Mouse (Mus musculus): ENCODE data around the gene Kcnj4. TPM values are rescaled to one million over a fixed set of nuclear protein-coding genes. Genes with fewer than 3 reads are reported as not detected.
A peak's percentile ranks its signal among the peaks of the same experiment; 100 is the strongest.

Kcnj4 gene
- polyA plus RNA-seq, 1 experiment = 115 TPM

GRCm38 (mm10) chr15:79443856-79444410 lies 61.1 kb downstream of the Kcnj4 start:
- Histone ChIP-seq H3K4me1 (ENCODE audit: control insufficient read depth, insufficient read depth, low read length) (peaks cover 14% of the 10 kb centered on the region), H3K27ac (ENCODE audit: insufficient read depth, low read length) (peak overlapping the region; percentile 8), H3K4me3 (ENCODE audit: insufficient read depth, low read length) (no peak overlapping the region)
- TF ChIP-seq POLR2A (IDR thresholded peaks at IDR 0.05; ENCODE audit: extremely low read depth, insufficient read depth, low read length) = peak; percentile 67; the same call in 1 of the 2 replicates
- TF ChIP-seq CTCF (IDR thresholded peaks at IDR 0.05; ENCODE audit: extremely low read depth, insufficient read depth, low read length) = no peak

DNA sequence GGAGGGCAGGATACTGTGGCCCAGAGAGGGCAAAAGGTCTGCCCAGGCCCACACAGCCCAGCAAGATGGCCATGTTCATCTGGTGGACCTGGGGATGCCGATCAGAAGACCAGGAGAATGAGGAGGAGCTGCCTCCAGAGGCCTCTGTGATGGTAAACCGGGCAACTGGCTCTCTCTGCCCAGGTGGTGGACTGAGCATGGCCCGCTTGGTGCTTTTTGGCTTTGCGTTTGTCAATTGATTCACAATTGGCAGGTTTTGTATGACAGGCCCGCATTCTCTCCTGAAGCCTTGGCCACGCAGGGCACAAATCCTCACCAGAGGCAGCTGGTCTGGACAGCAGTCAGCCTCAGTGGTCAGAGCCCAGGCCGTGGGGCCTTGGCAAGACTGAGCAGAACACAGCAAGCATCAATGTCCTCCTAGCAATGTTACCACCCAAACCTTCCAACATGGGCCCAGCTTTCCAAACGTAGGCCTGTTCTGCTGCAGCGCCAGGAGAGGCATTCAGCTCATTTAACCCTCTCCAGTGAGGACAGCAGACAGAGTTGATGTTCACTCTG lies 62.0 kb downstream of the Kcnj4 start:
- no peak overlapping the region for H3K4me3 ChIP-seq (ENCODE audit: insufficient read depth, low read length)
- no peak for TF ChIP-seq CTCF (IDR thresholded peaks at IDR 0.05; ENCODE audit: extremely low read depth, insufficient read depth, low read length)
- no peak for TF ChIP-seq POLR2A (IDR thresholded peaks at IDR 0.05; ENCODE audit: extremely low read depth, insufficient read depth, low read length)
- peak overlapping the region; percentile 8 for H3K27ac ChIP-seq (ENCODE audit: insufficient read depth, low read length)
- H3K4me1 ChIP-seq (ENCODE audit: control insufficient read depth, insufficient read depth, low read length) = peaks cover 16% of the 10 kb centered on the region

- TF ChIP-seq CTCF (IDR thresholded peaks at IDR 0.05; ENCODE audit: extremely low read depth, insufficient read depth, low read length) = no peak
- no peak for TF ChIP-seq POLR2A (IDR thresholded peaks at IDR 0.05; ENCODE audit: extremely low read depth, insufficient read depth, low read length)
- Histone ChIP-seq H3K4me1 (ENCODE audit: control insufficient read depth, insufficient read depth, low read length) (peaks cover 16% of the 10 kb centered on the region), H3K27ac (ENCODE audit: insufficient read depth, low read length) (peak overlapping the region; percentile 94), H3K4me3 (ENCODE audit: insufficient read depth, low read length) (peak overlapping the region; percentile 84)
These were observed 62.8 kb downstream of the Kcnj4 start for GRCm38 (mm10) chr15:79442257-79442611.

GRCm38 (mm10) chr15:79441331-79442256 lies 63.4 kb downstream of the Kcnj4 start:
- H3K4me1 ChIP-seq (ENCODE audit: control insufficient read depth, insufficient read depth, low read length) = peaks cover 18% of the 10 kb centered on the region
- H3K27ac ChIP-seq (ENCODE audit: insufficient read depth, low read length) = peak overlapping the region; percentile 94
- TF ChIP-seq CTCF (IDR thresholded peaks at IDR 0.05; ENCODE audit: extremely low read depth, insufficient read depth, low read length) (no peak), POLR2A (IDR thresholded peaks at IDR 0.05; ENCODE audit: extremely low read depth, insufficient read depth, low read length) (no peak)
- peak overlapping the region; percentile 84 for H3K4me3 ChIP-seq (ENCODE audit: insufficient read depth, low read length)

- TF ChIP-seq POLR2A (IDR thresholded peaks at IDR 0.05; ENCODE audit: extremely low read depth, insufficient read depth, low read length) (no peak), CTCF (IDR thresholded peaks at IDR 0.05; ENCODE audit: extremely low read depth, insufficient read depth, low read length) (no peak)
- H3K27ac ChIP-seq (ENCODE audit: insufficient read depth, low read length) = peak overlapping the region; percentile 92
- peaks cover 18% of the 10 kb centered on the region for H3K4me1 ChIP-seq (ENCODE audit: control insufficient read depth, insufficient read depth, low read length)
- peak overlapping the region; percentile 84 for H3K4me3 ChIP-seq (ENCODE audit: insufficient read depth, low read length)
These were observed 64.2 kb downstream of the Kcnj4 start for GRCm38 (mm10) chr15:79440651-79441330.

- TF ChIP-seq CTCF (IDR thresholded peaks at IDR 0.05; ENCODE audit: extremely low read depth, insufficient read depth, low read length) (no peak), POLR2A (IDR thresholded peaks at IDR 0.05; ENCODE audit: extremely low read depth, insufficient read depth, low read length) (no peak)
- Histone ChIP-seq H3K4me1 (ENCODE audit: control insufficient read depth, insufficient read depth, low read length) (peaks cover 18% of the 10 kb centered on the region), H3K4me3 (ENCODE audit: insufficient read depth, low read length) (peak overlapping the region; percentile 84), H3K27ac (ENCODE audit: insufficient read depth, low read length) (peak overlapping the region; percentile 5; the same call in 1 of the 2 replicates)
These were observed 64.8 kb downstream of the Kcnj4 start for GRCm38 (mm10) chr15:79440223-79440622.

GRCm38 (mm10) chr15:79439386-79439785 lies 65.7 kb downstream of the Kcnj4 start:
- Histone ChIP-seq H3K4me3 (ENCODE audit: insufficient read depth, low read length) (peak overlapping the region; percentile 84; the same call in 1 of the 2 replicates), H3K27ac (ENCODE audit: insufficient read depth, low read length) (no peak overlapping the region), H3K4me1 (ENCODE audit: control insufficient read depth, insufficient read depth, low read length) (peaks cover 19% of the 10 kb centered on the region)
- no peak for TF ChIP-seq CTCF (IDR thresholded peaks at IDR 0.05; ENCODE audit: extremely low read depth, insufficient read depth, low read length)
- no peak for TF ChIP-seq POLR2A (IDR thresholded peaks at IDR 0.05; ENCODE audit: extremely low read depth, insufficient read depth, low read length)

DNA sequence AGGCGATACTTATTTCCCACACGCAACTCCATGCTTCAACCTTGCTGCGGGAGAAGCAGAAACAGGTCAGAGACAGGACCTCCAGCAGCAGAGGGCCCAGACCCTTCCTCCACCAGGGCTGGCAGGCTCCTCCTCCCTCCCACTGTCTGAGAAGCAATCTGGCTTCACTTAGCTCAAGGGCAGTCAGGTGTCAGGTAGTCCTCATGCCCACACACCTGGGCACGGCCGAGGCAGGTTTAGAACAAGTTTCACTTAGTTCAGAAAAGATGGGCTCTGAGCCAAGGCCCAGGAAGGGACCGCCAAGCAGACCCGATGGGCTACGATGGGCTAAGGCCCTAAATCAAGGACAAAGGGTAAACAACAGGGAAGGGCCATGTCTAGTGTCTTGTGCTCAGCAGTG lies 66.2 kb downstream of the Kcnj4 start:
- Histone ChIP-seq H3K27ac (ENCODE audit: insufficient read depth, low read length) (no peak overlapping the region), H3K4me3 (ENCODE audit: insufficient read depth, low read length) (no peak overlapping the region), H3K4me1 (ENCODE audit: control insufficient read depth, insufficient read depth, low read length) (peaks cover 20% of the 10 kb centered on the region)
- TF ChIP-seq CTCF (IDR thresholded peaks at IDR 0.05; ENCODE audit: extremely low read depth, insufficient read depth, low read length) (no peak), POLR2A (IDR thresholded peaks at IDR 0.05; ENCODE audit: extremely low read depth, insufficient read depth, low read length) (no peak)

- Histone ChIP-seq H3K4me1 (ENCODE audit: control insufficient read depth, insufficient read depth, low read length) (peaks cover 19% of the 10 kb centered on the region), H3K27ac (ENCODE audit: insufficient read depth, low read length) (no peak overlapping the region), H3K4me3 (ENCODE audit: insufficient read depth, low read length) (no peak overlapping the region)
- TF ChIP-seq POLR2A (IDR thresholded peaks at IDR 0.05; ENCODE audit: extremely low read depth, insufficient read depth, low read length) (no peak), CTCF (IDR thresholded peaks at IDR 0.05; ENCODE audit: extremely low read depth, insufficient read depth, low read length) (no peak)
These were observed 66.7 kb downstream of the Kcnj4 start for GRCm38 (mm10) chr15:79438209-79438810.
